Comparison of ENCODE assay signal across 8 mouse cellular contexts in the genomic region with DNA sequence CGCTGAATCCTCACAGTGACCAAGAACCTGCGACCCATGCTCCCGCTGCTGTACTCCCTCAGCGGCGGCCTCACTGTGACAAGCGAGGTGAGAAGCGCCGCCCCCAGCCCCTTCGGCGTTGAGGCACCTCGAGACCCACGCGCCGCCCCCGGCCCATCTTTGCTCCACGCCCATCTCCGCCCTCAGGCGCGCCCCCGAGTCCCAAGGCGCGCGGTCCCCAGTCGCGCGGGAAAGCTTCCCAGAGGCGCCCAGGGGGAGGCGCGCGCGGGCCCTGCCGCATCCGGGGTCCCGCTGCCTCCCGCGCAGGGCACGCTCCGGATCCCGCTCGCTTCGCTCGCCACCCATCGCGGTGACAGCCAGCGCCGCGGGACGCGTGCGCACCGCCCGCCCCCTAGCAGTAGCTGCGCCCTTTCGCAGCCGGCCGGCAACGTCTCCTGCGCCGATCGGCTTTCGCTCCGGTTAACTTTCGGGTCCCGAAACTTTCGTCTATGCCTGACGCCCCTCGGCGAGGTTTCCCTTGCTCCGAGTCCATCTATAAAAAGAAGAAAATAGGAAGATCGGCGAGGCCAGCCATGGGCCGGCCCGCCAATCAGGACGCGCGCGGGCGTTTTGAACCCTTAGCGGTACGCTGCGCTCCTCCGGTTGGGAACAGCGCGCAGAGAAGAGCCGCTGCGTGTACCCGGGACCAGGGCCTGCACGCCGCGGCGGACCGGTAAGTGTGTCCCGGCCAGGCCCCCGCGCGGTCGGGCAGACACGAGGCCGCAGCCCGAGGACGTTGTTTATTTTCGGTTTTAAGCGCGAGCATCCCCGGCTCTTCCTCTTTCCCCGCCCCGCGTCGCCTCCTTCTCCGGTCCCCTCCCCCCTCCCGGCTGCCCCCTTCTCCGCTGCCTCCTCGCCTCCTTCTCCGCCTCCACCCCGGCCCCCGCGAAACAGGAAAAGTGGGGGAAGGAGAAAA. TPM values are rescaled to one million over a fixed set of nuclear protein-coding genes. Genes with fewer than 3 reads are reported as not detected.
A peak's percentile ranks its signal among the peaks of the same experiment; 100 is the strongest.
DNase-seq lines count a peak whose midpoint lies in the region; ATAC-seq and TF ChIP-seq lines count a peak whose summit lies in the region.

Cdkn2a (minus strand) TSS at position 168 of the 955 bp plus-strand sequence.

- H3K4me1 ChIP-seq in embryonic facial prominence, embryonic 15.5 days = peaks cover 12% of the 10 kb centered on the region
- peaks cover 12% of the 10 kb centered on the region for H3K4me1 ChIP-seq in heart, embryonic 12.5 days (replicated peaks)
- no peaks in the 10 kb centered on the region for H3K4me1 ChIP-seq in liver, adult 2 months (ENCODE audit: control insufficient read depth, insufficient read depth, low read length)
- H3K4me1 ChIP-seq in midbrain, embryonic 15.5 days = peaks cover 16% of the 10 kb centered on the region
- peaks cover 4% of the 10 kb centered on the region; the same call in 1 of the 2 replicates for H3K4me1 ChIP-seq in stomach, embryonic 16.5 days (ENCODE audit: control insufficient read depth, insufficient read depth, low read length)

- no peak within 1 kb of the TSS; the same call in 1 of the 2 replicates for H3K9ac ChIP-seq in embryonic facial prominence, embryonic 15.5 days
- H3K9ac ChIP-seq in heart, embryonic 12.5 days = peak within 1 kb of the TSS; percentile 69
- H3K9ac ChIP-seq in liver, adult 2 months (ENCODE audit: low read depth, low read length) = peak within 1 kb of the TSS; percentile 49
- peak within 1 kb of the TSS; percentile 8; the same call in 1 of the 2 replicates for H3K9ac ChIP-seq in midbrain, embryonic 15.5 days
- peak within 1 kb of the TSS; percentile 65 for H3K9ac ChIP-seq in stomach, embryonic 16.5 days (ENCODE audit: low read length)

- no peak for TF ChIP-seq POLR2A in liver, adult 2 months (IDR thresholded peaks at IDR 0.05; ENCODE audit: extremely low read depth, insufficient read depth, low read length)

- no peak for TF ChIP-seq CTCF in liver, adult 2 months (IDR thresholded peaks at IDR 0.05; ENCODE audit: low read depth, low read length)

- H3K9me3 ChIP-seq in embryonic facial prominence, embryonic 15.5 days (replicated peaks) = no peaks in the 10 kb centered on the region
- no peaks in the 10 kb centered on the region for H3K9me3 ChIP-seq in heart, embryonic 12.5 days (replicated peaks)
- H3K9me3 ChIP-seq in midbrain, embryonic 15.5 days = no peaks in the 10 kb centered on the region
- H3K9me3 ChIP-seq in stomach, embryonic 16.5 days (replicated peaks; ENCODE audit: control insufficient read depth, low read length) = no peaks in the 10 kb centered on the region

- ATAC-seq in embryonic facial prominence, embryonic 15.5 days (ENCODE audit: insufficient number of reproducible peaks, low FRiP score, low TSS enrichment, low read depth) = peak; percentile 83
- ATAC-seq in heart, embryonic 12.5 days (ENCODE audit: insufficient number of reproducible peaks, low FRiP score) = peak; percentile 77
- peak; percentile 89 for ATAC-seq in midbrain, embryonic 15.5 days (replicated peaks)
- ATAC-seq in stomach, embryonic 16.5 days (ENCODE audit: insufficient read depth, low FRiP score) = peak; percentile 82

- H3K4me3 ChIP-seq in embryonic facial prominence, embryonic 15.5 days (replicated peaks) = peak within 1 kb of the TSS; percentile 69
- peak within 1 kb of the TSS; percentile 64 for H3K4me3 ChIP-seq in heart, embryonic 12.5 days
- peak within 1 kb of the TSS; percentile 84 for H3K4me3 ChIP-seq in liver, adult 2 months (ENCODE audit: insufficient read depth, low read depth, low read length)
- H3K4me3 ChIP-seq in midbrain, embryonic 15.5 days = peak within 1 kb of the TSS; percentile 50
- peak within 1 kb of the TSS; percentile 75 for H3K4me3 ChIP-seq in stomach, embryonic 16.5 days (replicated peaks; ENCODE audit: low read length)

- H3K27ac ChIP-seq in embryonic facial prominence, embryonic 15.5 days (replicated peaks) = no peak within 1 kb of the TSS
- H3K27ac ChIP-seq in heart, embryonic 12.5 days (ENCODE audit: poor library complexity, severe bottlenecking) = no peak within 1 kb of the TSS
- H3K27ac ChIP-seq in liver, adult 2 months (replicated peaks; ENCODE audit: insufficient read depth, low read depth, low read length) = no peak within 1 kb of the TSS
- H3K27ac ChIP-seq in midbrain, embryonic 15.5 days = no peak within 1 kb of the TSS
- H3K27ac ChIP-seq in stomach, embryonic 16.5 days (ENCODE audit: low read length) = no peak within 1 kb of the TSS

- DNase-seq in 3T3-L1 (ENCODE audit: low read depth, low spot score) (peak; percentile 78), adipocyte (ENCODE audit: low spot score) (peak; percentile 78)
- peak; percentile 34 for DNase-seq in kidney, adult 9 months
- DNase-seq in liver, adult 2 months (ENCODE audit: extremely low read depth, low read depth, low spot score) = no peak

- WGBS in embryonic facial prominence, embryonic 15.5 days = under 1% methylated on average over 106 of the region's 117 CpGs
- under 1% methylated on average over 114 of the region's 117 CpGs for WGBS in heart, embryonic 12.5 days
- 1% methylated on average over 112 of the region's 117 CpGs for WGBS in liver, adult 2 months
- under 1% methylated on average over 106 of the region's 117 CpGs for WGBS in midbrain, embryonic 15.5 days
- WGBS in stomach, embryonic 16.5 days = under 1% methylated on average over 111 of the region's 117 CpGs

- peak within 1 kb of the TSS; percentile 99 for H3K4me2 ChIP-seq in embryonic facial prominence, embryonic 15.5 days (replicated peaks)
- H3K4me2 ChIP-seq in heart, embryonic 12.5 days = peak within 1 kb of the TSS; percentile 99
- peak within 1 kb of the TSS; percentile 93 for H3K4me2 ChIP-seq in midbrain, embryonic 15.5 days
- peak within 1 kb of the TSS; percentile 79 for H3K4me2 ChIP-seq in stomach, embryonic 16.5 days (ENCODE audit: low read depth, low read length)

- H3K79me2 ChIP-seq in liver, adult 2 months (ENCODE audit: control insufficient read depth, insufficient read depth, low read length) = no peaks in the 10 kb centered on the region

- peaks cover 85% of the 10 kb centered on the region for H3K27me3 ChIP-seq in embryonic facial prominence, embryonic 15.5 days
- peaks cover 78% of the 10 kb centered on the region for H3K27me3 ChIP-seq in heart, embryonic 12.5 days (replicated peaks)
- peaks cover 18% of the 10 kb centered on the region for H3K27me3 ChIP-seq in liver, adult 2 months (ENCODE audit: control insufficient read depth, insufficient read depth, low read length)
- peaks cover 87% of the 10 kb centered on the region for H3K27me3 ChIP-seq in midbrain, embryonic 15.5 days (replicated peaks)
- H3K27me3 ChIP-seq in stomach, embryonic 16.5 days (ENCODE audit: control insufficient read depth, insufficient read depth, low read length) = peaks cover 81% of the 10 kb centered on the region

- no peaks in the 10 kb centered on the region for H3K36me3 ChIP-seq in embryonic facial prominence, embryonic 15.5 days
- H3K36me3 ChIP-seq in heart, embryonic 12.5 days = no peaks in the 10 kb centered on the region
- H3K36me3 ChIP-seq in liver, adult 2 months (ENCODE audit: control insufficient read depth, insufficient read depth, low read length) = no peaks in the 10 kb centered on the region
- H3K36me3 ChIP-seq in midbrain, embryonic 15.5 days (replicated peaks) = no peaks in the 10 kb centered on the region
- H3K36me3 ChIP-seq in stomach, embryonic 16.5 days (ENCODE audit: control insufficient read depth, insufficient read depth, low read length) = no peaks in the 10 kb centered on the region

RNA-seq across cellular contexts. Expression of gene Cdkn2a, which starts in this region (rescaled TPM):
- not detected in 2 replicates for polyA plus RNA-seq in embryonic facial prominence, embryonic 15.5 days (2015; fragmentation: Nextera tagmentation; extraction: Ambion mirVana)
- not detected in 2 replicates for polyA plus RNA-seq in heart, embryonic 12.5 days (2016; fragmentation: Nextera tagmentation; extraction: Ambion mirVana)
- 0.37 TPM in 1 of 2 replicates, not detected in the other for total RNA-seq in liver, adult 2 months (2014; rRNA removed)
- polyA plus RNA-seq in liver, adult 2 months (2012; rRNA removed) = 0.16 TPM in 1 of 2 replicates, not detected in the other
- not detected in 2 replicates for polyA plus RNA-seq in midbrain, embryonic 15.5 days (2015; fragmentation: Nextera tagmentation; extraction: Ambion mirVana)
- polyA plus RNA-seq in stomach, embryonic 16.5 days (2015; fragmentation: Nextera tagmentation; extraction: Ambion mirVana) = not detected in 2 replicates

Comparison
In these comparisons a context has a peak if more than half of its experiments do, and no peak if none do; other contexts are left out.
1. Peak in ATAC-seq, H3K4me3 ChIP-seq and H3K4me2 ChIP-seq in embryonic facial prominence, embryonic 15.5 days; RNA of the gene not detected or under 1 TPM.
2. Peak in ATAC-seq, H3K4me3 ChIP-seq, H3K9ac ChIP-seq and H3K4me2 ChIP-seq in heart, embryonic 12.5 days; RNA of the gene not detected or under 1 TPM.
3. Peak in ATAC-seq, H3K4me3 ChIP-seq, H3K9ac ChIP-seq and H3K4me2 ChIP-seq in midbrain, embryonic 15.5 days; RNA of the gene not detected or under 1 TPM.
4. Peak in ATAC-seq, H3K4me3 ChIP-seq, H3K9ac ChIP-seq and H3K4me2 ChIP-seq in stomach, embryonic 16.5 days; RNA of the gene not detected or under 1 TPM.